Mouse (Mus musculus) liver, adult 2 months (tissue): ENCODE measurements around the gene Pcnx3. TPM values are rescaled to one million over a fixed set of nuclear protein-coding genes. Genes with fewer than 3 reads are reported as not detected.

Source experiments
- DNase-seq: peaks from one replicate; pipeline ENCODE4 v3.0.0-alpha.2; 2011; ENCODE audit warnings: low read depth, low spot score; ENCODE audit errors: extremely low read depth
- H3K27ac ChIP-seq: fragments of 200-500 bp; replicated peaks from 2 replicates; pipeline ENCODE4 v1.5.1; 2012; ENCODE audit warnings: low read depth, mild to moderate bottlenecking, control low read depth, inconsistent platforms, low read length; ENCODE audit not compliant: insufficient read depth
- H3K27me3 ChIP-seq: fragments of 200-500 bp; 2 replicates; pipeline ENCODE4 v1.6.1; 2012; ENCODE audit warnings: mild to moderate bottlenecking, moderate library complexity, low read length, inconsistent platforms; ENCODE audit not compliant: control insufficient read depth, insufficient read depth
- H3K36me3 ChIP-seq: fragments of 200-500 bp; 2 replicates; pipeline ENCODE4 v1.6.1; 2012; ENCODE audit warnings: low read length, inconsistent platforms; ENCODE audit not compliant: control insufficient read depth, insufficient read depth
- H3K4me1 ChIP-seq: fragments of 200-500 bp; 2 replicates; pipeline ENCODE4 v1.6.1; 2011; ENCODE audit warnings: low read length; ENCODE audit not compliant: control insufficient read depth, insufficient read depth
- H3K4me3 ChIP-seq: fragments of 200-500 bp; 2 replicates; pipeline ENCODE4 v1.5.1; 2011; ENCODE audit warnings: low read depth, mild to moderate bottlenecking, control low read depth, low read length, moderate library complexity; ENCODE audit not compliant: insufficient read depth
- H3K79me2 ChIP-seq: fragments of 200-500 bp; 2 replicates; pipeline ENCODE4 v1.6.1; 2012; ENCODE audit warnings: inconsistent platforms, mild to moderate bottlenecking, low read length, moderate library complexity; ENCODE audit not compliant: control insufficient read depth, insufficient read depth
- H3K9ac ChIP-seq: fragments of 200-500 bp; 2 replicates; pipeline ENCODE4 v1.6.1; 2012; ENCODE audit warnings: low read depth, mild to moderate bottlenecking, control low read depth, inconsistent platforms, low read length
- CTCF ChIP-seq: fragments of 200-500 bp; IDR thresholded peaks from 2 replicates; pipeline ENCODE4 v1.5.1; 2011; ENCODE audit warnings: low read depth, low read length, control low read depth
- POLR2A ChIP-seq: fragments of 200-500 bp; IDR thresholded peaks from 2 replicates; pipeline ENCODE4 v1.6.1; 2011; ENCODE audit warnings: low read length, control low read depth; ENCODE audit not compliant: insufficient read depth; ENCODE audit errors: extremely low read depth
- WGBS: fragments of 180-500 bp; shearing (Covaris S2); methylation state at CpG from one replicate; pipeline ENCODE4 v1.1.7; 2018; 5-methylcytosine and 5-hydroxymethylcytosine counted together
- polyA plus RNA-seq: library from polyadenylated mRNA; depleted of rRNA; stranded (reverse); fragments of >200 nt; gene quantifications from 2 replicates; pipeline ENCODE4 v1.2.3, GENCODE M21; 2012
- total RNA-seq: library from RNA; depleted of rRNA; stranded (reverse); fragments of >200 nt; gene quantifications from 2 replicates; pipeline ENCODE4 v1.2.3, GENCODE M21; 2014

Gene Pcnx3
- total and polyA plus RNA-seq, 2 experiments: 7.6 to 63.8 TPM

DNA sequence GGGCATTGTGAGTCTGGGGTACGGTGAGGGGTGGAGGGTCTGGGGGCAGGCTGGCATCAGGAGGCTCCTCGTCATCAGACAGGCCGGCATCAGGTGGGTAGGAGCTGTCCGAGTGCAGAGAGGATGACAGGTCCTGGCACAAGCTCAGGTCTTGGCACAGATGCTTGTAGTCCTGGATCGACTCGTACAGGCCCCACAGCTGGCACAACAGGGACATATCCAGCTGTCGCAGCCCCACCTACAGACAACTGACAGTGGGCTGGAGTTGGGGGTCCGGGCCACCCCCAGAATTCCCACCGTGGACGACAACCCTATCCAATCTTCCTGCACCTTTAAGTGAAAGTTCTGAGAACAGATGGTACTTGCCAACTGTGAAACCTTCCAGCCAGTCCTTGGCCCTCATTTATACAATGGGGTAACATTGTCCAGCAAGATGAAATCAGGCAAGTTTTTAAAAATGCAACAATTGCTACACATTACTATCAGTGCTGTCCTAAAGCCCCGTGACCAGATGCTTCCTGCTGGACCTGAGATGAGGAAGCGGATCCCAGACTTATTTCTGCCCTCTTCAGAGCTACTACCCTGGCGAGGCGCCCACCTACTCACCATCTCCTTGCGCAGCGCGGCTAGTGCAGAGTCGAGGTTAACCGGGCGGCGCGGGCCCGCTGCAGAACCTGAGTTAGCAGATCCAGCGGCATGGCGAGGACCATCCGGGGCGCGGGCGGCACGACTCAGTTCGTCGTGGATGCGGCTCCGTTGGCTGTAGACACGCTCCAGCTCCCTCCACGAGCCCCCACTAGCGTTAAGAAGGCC is 40.1 kb upstream of the Pcnx3 start:
- DNase-seq: peak; percentile 61
- Histone ChIP-seq H3K9ac (peak overlapping the region; percentile 89), H3K27ac (peak overlapping the region; percentile 66), H3K4me3 (peak overlapping the region; percentile 88), H3K36me3 (no peaks in the 10 kb centered on the region), H3K4me1 (peaks cover 21% of the 10 kb centered on the region), H3K79me2 (no peaks in the 10 kb centered on the region; the same call in 1 of the 2 replicates), H3K27me3 (no peaks in the 10 kb centered on the region)
- TF ChIP-seq CTCF (no peak), POLR2A (no peak)
- 4% methylated on average over 37 of the region's 37 CpGs for WGBS

DNA sequence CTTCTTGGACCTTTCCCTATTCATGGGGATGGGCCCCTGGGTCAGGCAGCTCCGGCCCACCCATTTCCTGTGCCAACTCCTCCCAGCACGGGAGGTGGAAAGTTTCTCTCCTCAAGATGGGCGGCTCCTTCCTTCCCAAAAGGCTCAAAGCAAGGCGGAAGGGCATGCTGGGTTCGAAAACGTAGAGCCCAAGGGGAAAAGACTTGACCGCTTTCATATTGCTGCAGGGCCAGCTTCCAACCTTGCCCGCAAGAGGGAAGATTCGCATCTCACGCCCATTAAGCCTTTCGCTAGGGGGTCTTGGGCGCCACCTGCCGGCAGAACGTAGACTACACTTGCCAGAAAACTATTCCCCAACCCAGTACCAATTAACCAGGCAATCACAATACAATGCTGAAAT is 39.0 kb upstream of the Pcnx3 start:
- no peaks in the 10 kb centered on the region; the same call in 1 of the 2 replicates for H3K79me2 ChIP-seq
- no peaks in the 10 kb centered on the region for H3K36me3 ChIP-seq
- TF ChIP-seq POLR2A: no peak
- peak; percentile 97 for TF ChIP-seq CTCF
- no peaks in the 10 kb centered on the region for H3K27me3 ChIP-seq
- 8% methylated on average over 14 of the region's 14 CpGs for WGBS
- 0 out of 2 replicates have a peak overlapping the region, but pooled peaks have one; percentile 10 for H3K27ac ChIP-seq
- peak overlapping the region; percentile 0 for H3K4me3 ChIP-seq
- peak; percentile 51 for DNase-seq
- peaks cover 21% of the 10 kb centered on the region for H3K4me1 ChIP-seq
- no peak overlapping the region for H3K9ac ChIP-seq

DNA sequence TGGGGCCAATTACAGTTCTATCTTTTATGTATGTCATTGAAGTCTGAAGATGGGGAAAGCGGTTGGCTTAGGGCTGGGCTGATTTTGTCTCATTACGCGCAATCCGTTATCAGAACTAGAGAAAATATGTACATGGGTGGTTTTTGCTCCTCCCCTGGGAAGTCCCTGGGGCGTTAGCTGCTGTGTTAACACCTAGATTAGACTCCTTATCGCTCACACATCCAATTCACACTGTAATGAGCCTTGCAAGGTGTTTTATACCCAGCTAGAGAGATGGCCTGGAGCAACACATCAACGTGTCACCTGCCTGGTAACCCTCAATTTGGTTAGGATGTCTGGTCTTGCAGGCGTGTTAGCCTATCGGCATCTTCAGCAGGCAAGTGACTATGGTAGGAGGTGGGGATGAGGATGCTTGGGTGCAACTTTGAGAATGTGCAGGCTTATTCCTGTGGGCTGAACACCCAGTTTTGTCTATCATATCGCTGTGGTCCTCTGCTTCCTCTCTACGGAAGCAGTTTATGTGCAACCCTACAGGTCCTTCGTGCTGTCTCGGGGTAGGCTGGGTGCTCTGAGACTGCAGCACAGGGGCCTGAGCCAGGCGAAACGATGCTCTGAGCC is 38.4 kb upstream of the Pcnx3 start:
- H3K4me3 ChIP-seq: peak overlapping the region; percentile 17; the same call in 1 of the 2 replicates
- no peaks in the 10 kb centered on the region for H3K27me3 ChIP-seq
- 0 out of 2 replicates have a peak overlapping the region, but pooled peaks have one; percentile 2 for H3K9ac ChIP-seq
- peaks cover 21% of the 10 kb centered on the region for H3K4me1 ChIP-seq
- no peak for TF ChIP-seq POLR2A
- TF ChIP-seq CTCF: no peak
- no peaks in the 10 kb centered on the region; the same call in 1 of the 2 replicates for H3K79me2 ChIP-seq
- H3K27ac ChIP-seq: 0 out of 2 replicates have a peak overlapping the region, but pooled peaks have one; percentile 10
- DNase-seq: no peak
- WGBS: 69% methylated on average over 15 of the region's 15 CpGs
- no peaks in the 10 kb centered on the region for H3K36me3 ChIP-seq

DNA sequence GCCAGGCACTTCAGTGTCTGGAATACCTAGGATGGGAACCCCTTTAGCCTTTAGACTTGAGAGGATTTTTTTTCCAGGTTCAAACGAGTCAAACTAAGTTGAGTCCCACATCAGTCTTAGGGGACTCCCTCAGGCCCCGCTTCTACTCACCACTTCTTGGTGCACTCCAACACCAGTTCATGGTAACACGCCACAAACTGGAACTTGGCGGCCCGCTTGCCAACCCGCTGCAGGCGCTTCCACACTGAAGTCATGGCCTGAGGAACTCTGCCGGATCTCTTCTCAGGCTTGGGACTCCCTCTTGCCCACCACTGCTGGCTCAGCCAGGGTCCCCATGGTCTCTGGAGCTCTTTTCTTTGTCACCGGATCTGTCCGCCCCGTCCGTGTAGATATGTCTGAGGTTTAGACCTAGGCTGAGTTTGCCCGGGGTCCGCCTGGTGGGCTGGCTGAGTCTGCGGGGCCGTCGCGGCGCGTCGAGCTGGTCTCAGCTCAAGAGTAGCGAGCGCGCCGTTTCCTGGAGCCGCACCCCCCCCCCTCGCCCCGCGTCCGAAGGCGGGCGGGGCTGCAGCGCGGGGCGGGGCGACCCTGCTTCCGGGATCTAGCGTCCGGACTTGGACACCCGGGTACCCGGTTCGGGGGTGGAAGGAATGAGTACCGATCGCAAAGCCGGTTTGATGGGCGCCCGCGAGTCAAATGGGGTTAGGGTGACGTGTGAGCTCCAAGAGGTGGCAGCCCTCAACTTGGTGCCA is 37.2 kb upstream of the Pcnx3 start, which contains the start of gene Ehbp1l1:
Gene Ehbp1l1 (minus strand): TSS at position 551 of the 749 bp plus-strand sequence.
- 26% methylated on average over 49 of the region's 49 CpGs for WGBS
- H3K27me3 ChIP-seq: no peaks in the 10 kb centered on the region
- DNase-seq: no peak
- H3K36me3 ChIP-seq: peaks cover 1% of the 10 kb centered on the region; the same call in 1 of the 2 replicates
- H3K4me1 ChIP-seq: peaks cover 19% of the 10 kb centered on the region
- H3K27ac ChIP-seq: peak within 1 kb of the TSS; percentile 77
- no peaks in the 10 kb centered on the region; the same call in 1 of the 2 replicates for H3K79me2 ChIP-seq
- H3K4me3 ChIP-seq: peak within 1 kb of the TSS; percentile 67
- peak within 1 kb of the TSS; percentile 73 for H3K9ac ChIP-seq
- no peak for TF ChIP-seq CTCF
- no peak for TF ChIP-seq POLR2A

DNA sequence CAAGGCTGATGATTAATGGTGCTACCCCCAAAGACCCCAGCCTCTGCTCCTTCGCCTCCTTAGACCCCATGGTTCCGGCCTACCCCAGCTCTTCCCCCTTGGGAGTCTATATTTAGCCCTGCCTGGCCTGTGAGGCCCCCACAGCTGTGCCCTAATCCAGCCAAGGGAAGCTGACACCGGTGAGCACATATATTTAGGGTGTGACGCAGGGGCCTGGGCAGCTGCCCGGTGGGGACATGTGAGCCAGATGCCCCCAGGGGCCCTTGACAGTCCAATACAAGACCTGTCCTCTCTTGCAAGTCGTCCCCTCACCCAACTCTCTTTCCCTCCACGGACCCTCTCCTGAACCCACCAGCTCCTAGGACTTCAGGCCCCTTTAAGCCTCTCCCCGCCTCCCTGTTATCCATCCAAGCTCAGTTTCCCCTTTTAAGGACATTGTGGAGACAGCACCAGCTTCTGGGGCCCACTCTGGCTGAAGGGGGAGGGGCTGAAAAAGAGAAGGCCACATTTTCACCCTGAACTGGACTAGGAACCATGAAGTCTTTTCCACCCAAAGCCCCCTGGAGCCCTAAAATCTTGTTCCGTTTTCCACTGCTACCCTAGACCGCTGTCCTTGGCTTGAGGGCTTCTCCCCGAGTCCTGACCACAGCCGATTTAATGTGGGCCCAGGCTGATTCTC is 36.5 kb upstream of the Pcnx3 start:
- Histone ChIP-seq H3K9ac (peak overlapping the region; percentile 73), H3K4me3 (peak overlapping the region; percentile 67), H3K27me3 (no peaks in the 10 kb centered on the region), H3K79me2 (no peaks in the 10 kb centered on the region; the same call in 1 of the 2 replicates), H3K36me3 (peaks cover 2% of the 10 kb centered on the region; the same call in 1 of the 2 replicates), H3K4me1 (peaks cover 16% of the 10 kb centered on the region), H3K27ac (peak overlapping the region; percentile 77)
- WGBS: 72% methylated on average over 12 of the region's 12 CpGs
- TF ChIP-seq POLR2A (no peak), CTCF (no peak)
- DNase-seq: no peak
